Mouse (Mus musculus): ENCODE data around the gene Sowahd.

- TF ChIP-seq CTCF (conservative IDR thresholded peaks at IDR 0.05 in 1 of 2, IDR thresholded peaks at IDR 0.05 in 1 of 2; ENCODE audit: low read depth in 2 of 2, low read length in 2 of 2) (no peak), MXI1 (IDR thresholded peaks at IDR 0.05; ENCODE audit: low read depth, low read length) (no peak), MYC (IDR thresholded peaks at IDR 0.05; ENCODE audit: low read depth, low read length) (no peak), TBP (conservative IDR thresholded peaks at IDR 0.05; ENCODE audit: low read depth, low read length) (no peak), NELFE (IDR thresholded peaks at IDR 0.05; ENCODE audit: low read depth, low read length) (no peak), EP300 (IDR thresholded peaks at IDR 0.05; ENCODE audit: low read length) (no peak), HCFC1 (IDR thresholded peaks at IDR 0.05; ENCODE audit: low read depth, low read length) (no peak), TCF12 (IDR thresholded peaks at IDR 0.05; ENCODE audit: low read depth, low read length) (no peak), POLR2A (IDR thresholded peaks at IDR 0.05; ENCODE audit: low read depth, low read length) (no peak), ZKSCAN1 (IDR thresholded peaks at IDR 0.05; ENCODE audit: borderline replicate concordance, low read depth, low read length) (no peak)
Observed at GRCm38 (mm10) chrX:37048890-37049823, 512 bp downstream of the Sowahd start.

Measured in CH12.LX (cell line).